In genomic region chr1:72733191-72733691, GRCm38 (mm10) we compare ENCODE assay signal across 39 mouse cellular contexts. TPM values are rescaled to one million over a fixed set of nuclear protein-coding genes. Genes with fewer than 3 reads are reported as not detected.
DNase-seq lines count a peak whose midpoint lies in the region; ATAC-seq and TF ChIP-seq lines count a peak whose summit lies in the region.
"Had no signal": no experiment of that assay in that cellular context is flagged by ENCODE, and none has a peak within 500 bp of the region (broad histone marks: within the 10 kb centered on the region; RNA-seq: fewer than 3 reads in every experiment).

No protein-coding gene starts in this region.

- H3K27ac ChIP-seq in limb, embryonic 14.5 days (replicated peaks; ENCODE audit: low read depth, low read length), result no peak overlapping the region
- H3K27ac ChIP-seq in limb, embryonic 10.5 days, result no peak overlapping the region
- H3K27ac ChIP-seq in CH12.LX (ENCODE audit: insufficient read depth, low read depth), result no peak overlapping the region
- peak overlapping the region; percentile 58; the same call in 1 of the 2 replicates for H3K27ac ChIP-seq in embryonic facial prominence, embryonic 13.5 days
- H3K27ac ChIP-seq in stomach, embryonic 15.5 days, result peak overlapping the region; percentile 53; the same call in 1 of the 2 replicates
- H3K27ac ChIP-seq in liver, embryonic 11.5 days (ENCODE audit: low read depth, low read length), result no peak overlapping the region
- H3K27ac ChIP-seq: heart, embryonic 10.5 days; heart, embryonic 15.5 days; hindbrain, embryonic 12.5 days; limb, embryonic 12.5 days; liver, embryonic 13.5 days; midbrain, embryonic 15.5 days; neural tube, embryonic 15.5 days had no signal

- no peak overlapping the region for H3K4me3 ChIP-seq in limb, embryonic 14.5 days (replicated peaks; ENCODE audit: low read length)
- no peak overlapping the region for H3K4me3 ChIP-seq in limb, embryonic 10.5 days
- no peak overlapping the region for H3K4me3 ChIP-seq in CH12.LX (replicated peaks in 1 of 3; ENCODE audit: low read depth in 2 of 3, low read length in 2 of 3, poor library complexity in 1 of 3)
- no peak overlapping the region for H3K4me3 ChIP-seq in embryonic facial prominence, embryonic 13.5 days
- H3K4me3 ChIP-seq in stomach, embryonic 15.5 days (replicated peaks), result no peak overlapping the region
- H3K4me3 ChIP-seq in liver, embryonic 11.5 days (ENCODE audit: low read depth, low read length), result no peak overlapping the region
- H3K4me3 ChIP-seq: heart, embryonic 10.5 days; heart, embryonic 15.5 days; hindbrain, embryonic 12.5 days; limb, embryonic 12.5 days; liver, embryonic 13.5 days; midbrain, embryonic 15.5 days; neural tube, embryonic 15.5 days had no signal

- no peak for TF ChIP-seq CTCF in CH12.LX (conservative IDR thresholded peaks at IDR 0.05 in 1 of 2, IDR thresholded peaks at IDR 0.05 in 1 of 2; ENCODE audit: low read depth in 2 of 2, low read length in 2 of 2)

- 86% methylated on average over 9 of the region's 9 CpGs for WGBS in limb, embryonic 14.5 days
- 83% methylated on average over 9 of the region's 9 CpGs for WGBS in limb, embryonic 10.5 days
- 69% methylated on average over 9 of the region's 9 CpGs for WGBS in embryonic facial prominence, embryonic 13.5 days
- 87% methylated on average over 9 of the region's 9 CpGs for WGBS in stomach, embryonic 15.5 days
- WGBS in liver, embryonic 11.5 days, result 87% methylated on average over 9 of the region's 9 CpGs

- in situ Hi-C loops in CH12.LX (cut with MboI; ENCODE audit: low pct_ligation_motif_present, low pct_unique_long_range_greater_than_20kb, low sequenced_read_pairs), result no loop called here

- H3K27me3 ChIP-seq in limb, embryonic 14.5 days (ENCODE audit: control insufficient read depth, insufficient read depth, low read length), result no peaks in the 10 kb centered on the region
- no peaks in the 10 kb centered on the region for H3K27me3 ChIP-seq in limb, embryonic 10.5 days (ENCODE audit: low read depth, poor library complexity, severe bottlenecking)
- H3K27me3 ChIP-seq in CH12.LX (replicated peaks), result no peaks in the 10 kb centered on the region
- H3K27me3 ChIP-seq in embryonic facial prominence, embryonic 13.5 days, result no peaks in the 10 kb centered on the region
- no peaks in the 10 kb centered on the region for H3K27me3 ChIP-seq in stomach, embryonic 15.5 days (replicated peaks)
- no peaks in the 10 kb centered on the region for H3K27me3 ChIP-seq in liver, embryonic 11.5 days (replicated peaks; ENCODE audit: control insufficient read depth, insufficient read depth, low read length)
- H3K27me3 ChIP-seq: hindbrain, embryonic 12.5 days; limb, embryonic 12.5 days; liver, embryonic 13.5 days; midbrain, embryonic 15.5 days; neural tube, embryonic 15.5 days; Patski had no signal

- H3K79me2 ChIP-seq in CH12.LX (replicated peaks; ENCODE audit: control insufficient read depth, extremely low read depth, insufficient read depth, poor library complexity, severe bottlenecking), result no peaks in the 10 kb centered on the region

- no peak overlapping the region for H3K9ac ChIP-seq in limb, embryonic 14.5 days (ENCODE audit: low read depth, low read length, severe bottlenecking)
- H3K9ac ChIP-seq in CH12.LX (ENCODE audit: insufficient read depth, low read depth), result no peak overlapping the region
- H3K9ac ChIP-seq in embryonic facial prominence, embryonic 13.5 days, result no peak overlapping the region
- H3K9ac ChIP-seq in stomach, embryonic 15.5 days, result no peak overlapping the region
- H3K9ac ChIP-seq in liver, embryonic 11.5 days (ENCODE audit: low read depth, low read length), result no peak overlapping the region
- H3K9ac ChIP-seq: heart, embryonic 15.5 days; hindbrain, embryonic 12.5 days; limb, embryonic 12.5 days; liver, embryonic 13.5 days; midbrain, embryonic 15.5 days; neural tube, embryonic 15.5 days had no signal

- H3K36me3 ChIP-seq in limb, embryonic 14.5 days (ENCODE audit: control insufficient read depth, insufficient read depth, low read length), result no peaks in the 10 kb centered on the region
- H3K36me3 ChIP-seq in limb, embryonic 10.5 days, result no peaks in the 10 kb centered on the region
- no peaks in the 10 kb centered on the region for H3K36me3 ChIP-seq in CH12.LX (replicated peaks in 1 of 2; ENCODE audit: control insufficient read depth in 1 of 2, insufficient read depth in 1 of 2, low read length in 1 of 2)
- no peaks in the 10 kb centered on the region for H3K36me3 ChIP-seq in embryonic facial prominence, embryonic 13.5 days
- H3K36me3 ChIP-seq in stomach, embryonic 15.5 days, result no peaks in the 10 kb centered on the region
- no peaks in the 10 kb centered on the region for H3K36me3 ChIP-seq in liver, embryonic 11.5 days (ENCODE audit: control insufficient read depth, insufficient read depth, low read length)
- H3K36me3 ChIP-seq: heart, embryonic 10.5 days; heart, embryonic 15.5 days; hindbrain, embryonic 12.5 days; limb, embryonic 12.5 days; liver, embryonic 13.5 days; midbrain, embryonic 15.5 days; neural tube, embryonic 15.5 days had no signal

- no peak overlapping the region for H3K4me2 ChIP-seq in limb, embryonic 14.5 days (replicated peaks; ENCODE audit: low read depth, low read length, severe bottlenecking)
- H3K4me2 ChIP-seq in CH12.LX (ENCODE audit: insufficient read depth, low read depth, poor library complexity, severe bottlenecking), result no peak overlapping the region
- no peak overlapping the region for H3K4me2 ChIP-seq in embryonic facial prominence, embryonic 13.5 days
- no peak overlapping the region for H3K4me2 ChIP-seq in stomach, embryonic 15.5 days
- no peak overlapping the region for H3K4me2 ChIP-seq in liver, embryonic 11.5 days
- H3K4me2 ChIP-seq: heart, embryonic 15.5 days; hindbrain, embryonic 12.5 days; limb, embryonic 12.5 days; liver, embryonic 13.5 days; midbrain, embryonic 15.5 days; neural tube, embryonic 15.5 days had no signal

- ATAC-seq in limb, embryonic 14.5 days (ENCODE audit: low FRiP score, low read depth), result no peak
- peak; percentile 65 for ATAC-seq in embryonic facial prominence, embryonic 13.5 days (ENCODE audit: insufficient number of reproducible peaks, insufficient read depth, low FRiP score, low TSS enrichment, low read depth)
- ATAC-seq in stomach, embryonic 15.5 days (ENCODE audit: insufficient read depth, low FRiP score, low read depth), result no peak
- ATAC-seq in megakaryocyte progenitor cell, adult 5-6 weeks (replicated peaks; ENCODE audit: poor library complexity), result no peak
- ATAC-seq in liver, embryonic 11.5 days (replicated peaks; ENCODE audit: low FRiP score), result no peak
- ATAC-seq: forebrain, embryonic 16.5 days; intestine, embryonic 16.5 days; lung, postnatal 0 days; midbrain, embryonic 15.5 days; Patski had no signal

- TF ChIP-seq EP300 in CH12.LX (IDR thresholded peaks at IDR 0.05; ENCODE audit: low read length), result no peak

- dilution Hi-C loops in CH12.LX (cut with MboI; ENCODE audit: extremely low pct_ligation_motif_present, extremely low pct_unique_long_range_greater_than_20kb, low sequenced_read_pairs), result no loop called here

- H3K9me3 ChIP-seq in limb, embryonic 14.5 days (ENCODE audit: control insufficient read depth, low read length), result no peaks in the 10 kb centered on the region
- no peaks in the 10 kb centered on the region for H3K9me3 ChIP-seq in limb, embryonic 10.5 days (replicated peaks)
- no peaks in the 10 kb centered on the region for H3K9me3 ChIP-seq in CH12.LX (replicated peaks; ENCODE audit: low read length)
- no peaks in the 10 kb centered on the region for H3K9me3 ChIP-seq in embryonic facial prominence, embryonic 13.5 days
- no peaks in the 10 kb centered on the region for H3K9me3 ChIP-seq in stomach, embryonic 15.5 days
- H3K9me3 ChIP-seq in liver, embryonic 11.5 days (ENCODE audit: control insufficient read depth, low read length), result no peaks in the 10 kb centered on the region
- H3K9me3 ChIP-seq: heart, embryonic 10.5 days; heart, embryonic 15.5 days; hindbrain, embryonic 12.5 days; limb, embryonic 12.5 days; liver, embryonic 13.5 days; midbrain, embryonic 15.5 days; neural tube, embryonic 15.5 days had no signal

- H3K4me1 ChIP-seq in limb, embryonic 14.5 days (ENCODE audit: control insufficient read depth, insufficient read depth, low read length), result peaks cover 26% of the 10 kb centered on the region
- peaks cover 37% of the 10 kb centered on the region for H3K4me1 ChIP-seq in limb, embryonic 10.5 days
- peaks cover 0 to 10% of the 10 kb centered on the region in 2 experiments; a peak in 2 of 4 replicates for H3K4me1 ChIP-seq in CH12.LX (ENCODE audit: control insufficient read depth in 1 of 2, insufficient read depth in 2 of 2)
- peaks cover 17% of the 10 kb centered on the region for H3K4me1 ChIP-seq in embryonic facial prominence, embryonic 13.5 days
- peaks cover 10% of the 10 kb centered on the region; the same call in 1 of the 2 replicates for H3K4me1 ChIP-seq in stomach, embryonic 15.5 days
- no peaks in the 10 kb centered on the region for H3K4me1 ChIP-seq in liver, embryonic 11.5 days (replicated peaks; ENCODE audit: control insufficient read depth, insufficient read depth, low read length)
- H3K4me1 ChIP-seq: liver, embryonic 13.5 days; midbrain, embryonic 15.5 days had no signal

- TF ChIP-seq RAD21 in CH12.LX (IDR thresholded peaks at IDR 0.05; ENCODE audit: low read depth, low read length), result no peak

- DNase-seq in limb, embryonic 14.5 days (ENCODE audit: low spot score), result peak; percentile 26
- DNase-seq in limb, embryonic 10.5 days (ENCODE audit: low spot score), result no peak
- DNase-seq in CH12.LX (ENCODE audit: extremely low read depth), result no peak
- no peak for DNase-seq in gastrocnemius, postnatal 4 days (ENCODE audit: low spot score in 2 of 2)
- no peak for DNase-seq in liver, embryonic 11.5 days (ENCODE audit: low spot score)
- DNase-seq: adrenal gland, postnatal 10 days; cerebellum, adult 8-10 months; cerebellum, postnatal 36 days; gastrocnemius, postnatal 10 days; heart, adult 11 months; kidney, adult 9 months; kidney, postnatal 14 days; layer of hippocampus, adult 9-11 months; liver, embryonic 13.5 days; lung, adult 18-20 months; lung, postnatal 4 days; retina, postnatal 1 day; right cerebral cortex, postnatal 14 days; thymus, postnatal 4 days had no signal

- TF ChIP-seq POLR2A in limb, embryonic 14.5 days (IDR thresholded peaks at IDR 0.05; ENCODE audit: borderline replicate concordance, extremely low read depth, insufficient read depth, insufficient read length), result no peak
- no peak for TF ChIP-seq POLR2A in CH12.LX (IDR thresholded peaks at IDR 0.05; ENCODE audit: low read depth, low read length)

RNA-seq across cellular contexts. Expression of gene Rpl37a, which starts 22.2 kb away (rescaled TPM):
- 1,744 and 1,768 TPM in 2 replicates for polyA plus RNA-seq in limb, embryonic 14.5 days (2012; rRNA removed)
- polyA plus RNA-seq in limb, embryonic 14.5 days (2014; fragmentation: Nextera tagmentation; extraction: Ambion mirVana), result 2,152 and 2,315 TPM in 2 replicates
- polyA plus RNA-seq in limb, embryonic 10.5 days (2016; fragmentation: Nextera tagmentation; extraction: Ambion mirVana), result 1,350 and 1,492 TPM in 2 replicates
- 2,433 and 2,459 TPM in 2 replicates for total RNA-seq in CH12.LX (2012; rRNA removed)
- total RNA-seq in CH12.LX (2014; rRNA removed), result 1,302 and 1,462 TPM in 2 replicates
- 1,181 and 1,419 TPM in 2 replicates for polyA plus RNA-seq in CH12.LX (2012; ENCODE audit: insufficient read length, low read depth)
- polyA plus RNA-seq in embryonic facial prominence, embryonic 13.5 days (2015; fragmentation: Nextera tagmentation; extraction: Ambion mirVana), result 1,826 and 2,120 TPM in 2 replicates
- 1,608 and 1,724 TPM in 2 replicates for polyA plus RNA-seq in stomach, embryonic 15.5 days (2015; fragmentation: Nextera tagmentation; extraction: Ambion mirVana)
- total RNA-seq in gastrocnemius, postnatal 4 days (2021), result 1,000 to 10,000 TPM; 1,201 to 1,311 TPM
- total RNA-seq in megakaryocyte progenitor cell, adult 5-6 weeks (2015), result 1,390 and 1,455 TPM in 2 replicates
- total RNA-seq in megakaryocyte progenitor cell, adult 5-6 weeks (2017), result 472 and 633 TPM in 2 replicates
- 1,988 and 2,199 TPM in 2 replicates for polyA plus RNA-seq in liver, embryonic 11.5 days (2014; fragmentation: Nextera tagmentation; extraction: Ambion mirVana)

RNA-seq across cellular contexts. Expression of gene Ankar, which starts 32.9 kb away (rescaled TPM):
- not detected in 2 replicates for polyA plus RNA-seq in limb, embryonic 14.5 days (2012; rRNA removed)
- polyA plus RNA-seq in limb, embryonic 14.5 days (2014; fragmentation: Nextera tagmentation; extraction: Ambion mirVana), result not detected in 2 replicates
- not detected in 2 replicates for polyA plus RNA-seq in limb, embryonic 10.5 days (2016; fragmentation: Nextera tagmentation; extraction: Ambion mirVana)
- total RNA-seq in CH12.LX (2012; rRNA removed) (not detected in 2 replicates), CH12.LX (2014; rRNA removed) (not detected in 2 replicates)
- not detected in 2 replicates for polyA plus RNA-seq in CH12.LX (2012; ENCODE audit: insufficient read length, low read depth)
- not detected in 2 replicates for polyA plus RNA-seq in embryonic facial prominence, embryonic 13.5 days (2015; fragmentation: Nextera tagmentation; extraction: Ambion mirVana)
- polyA plus RNA-seq in stomach, embryonic 15.5 days (2015; fragmentation: Nextera tagmentation; extraction: Ambion mirVana), result not detected in 2 replicates
- total RNA-seq in gastrocnemius, postnatal 4 days (2021), result not detected
- total RNA-seq in megakaryocyte progenitor cell, adult 5-6 weeks (2015), result not detected in 2 replicates
- not detected in 2 replicates for total RNA-seq in megakaryocyte progenitor cell, adult 5-6 weeks (2017)
- not detected in 2 replicates for polyA plus RNA-seq in liver, embryonic 11.5 days (2014; fragmentation: Nextera tagmentation; extraction: Ambion mirVana)
- total RNA-seq: adrenal gland, postnatal 10 days; gastrocnemius, postnatal 10 days; heart, postnatal 25 days; left cerebral cortex, adult 18-20 months; left cerebral cortex, postnatal 14 days; megakaryocyte-erythroid progenitor cell, adult 5-6 weeks; MEL had no signal
- polyA plus RNA-seq: forebrain, embryonic 16.5 days; heart, embryonic 10.5 days; heart, embryonic 15.5 days; hindbrain, embryonic 12.5 days; intestine, embryonic 16.5 days; limb, embryonic 12.5 days; liver, embryonic 13.5 days; lung, postnatal 0 days; midbrain, embryonic 15.5 days; neural tube, embryonic 15.5 days; Patski; small intestine, adult 2 months; thymus, postnatal 0 days had no signal

Comparison
In these comparisons a context has a peak if more than half of its experiments do, and no peak if none do; other contexts are left out.
1. H3K27ac ChIP-seq: peak in embryonic facial prominence, embryonic 13.5 days (single experiment) and stomach, embryonic 15.5 days (single experiment); none in limb, embryonic 14.5 days (single experiment), limb, embryonic 10.5 days (single experiment), CH12.LX (single experiment) and liver, embryonic 11.5 days (single experiment).